Mouse (Mus musculus) CH12.LX (cell line): Measurements from ENCODE around the gene Golga3. TPM values are rescaled to one million over a fixed set of nuclear protein-coding genes. Genes with fewer than 3 reads are reported as not detected.

Experiments
- DNase-seq: peaks from one replicate; pipeline ENCODE4 v3.0.0-alpha.2; 2013; ENCODE audit errors: extremely low read depth
- H3K27ac ChIP-seq: 2 replicates; pipeline ENCODE4 v1.5.1; 2012; ENCODE audit warnings: low read depth, mild to moderate bottlenecking, control low read depth, moderate library complexity; ENCODE audit not compliant: insufficient read depth
- H3K27me3 ChIP-seq: replicated peaks from 2 replicates; pipeline ENCODE3; 2012; ENCODE audit warnings: inconsistent platforms
- H3K36me3 ChIP-seq, 2 experiments: replicated peaks in 1 of 2; 2 replicates each; pipeline versions ENCODE3 to v1.6.1; 2012; ENCODE audit warnings: inconsistent platforms in 1 of 2, low read length in 1 of 2, mild to moderate bottlenecking in 1 of 2, mixed read lengths in 1 of 2, moderate library complexity in 1 of 2; ENCODE audit not compliant: control insufficient read depth in 1 of 2, insufficient read depth in 1 of 2
- H3K4me1 ChIP-seq, 2 experiments: 2 replicates each; pipeline ENCODE4 v1.6.1; 2012; ENCODE audit warnings: inconsistent platforms in 1 of 2, moderate library complexity in 1 of 2; ENCODE audit not compliant: insufficient read depth in 2 of 2, control insufficient read depth in 1 of 2
- H3K4me2 ChIP-seq: 2 replicates; pipeline ENCODE4 v1.6.1; 2012; ENCODE audit warnings: low read depth, mild to moderate bottlenecking, control low read depth; ENCODE audit not compliant: poor library complexity, insufficient read depth, severe bottlenecking
- H3K4me3 ChIP-seq, 3 experiments: fragments of 150-350 bp in 1 of 3; sonication (generic) in 1 of 3; replicated peaks in 1 of 3; 2 replicates each; pipeline versions ENCODE3 to v1.5.1; 2011 to 2012; ENCODE audit warnings: low read depth in 2 of 3, low read length in 2 of 3, mild to moderate bottlenecking in 2 of 3, moderate library complexity in 2 of 3, control low read depth in 1 of 3, improper control_type of control experiment in 1 of 3, inconsistent platforms in 1 of 3, mixed read lengths in 1 of 3; ENCODE audit not compliant: poor library complexity in 1 of 3
- H3K79me2 ChIP-seq: replicated peaks from 2 replicates; pipeline ENCODE4 v1.6.1; 2012; ENCODE audit warnings: mild to moderate bottlenecking, moderate library complexity; ENCODE audit not compliant: control insufficient read depth, poor library complexity, insufficient read depth, severe bottlenecking; ENCODE audit errors: extremely low read depth
- H3K9ac ChIP-seq: 2 replicates; pipeline ENCODE4 v1.6.1; 2012; ENCODE audit warnings: low read depth, mild to moderate bottlenecking, control low read depth, moderate library complexity; ENCODE audit not compliant: insufficient read depth
- H3K9me3 ChIP-seq: replicated peaks from 2 replicates; pipeline ENCODE3; 2012; ENCODE audit warnings: low read length, inconsistent platforms, mixed read lengths
- BHLHE40 ChIP-seq: IDR thresholded peaks from 2 replicates; pipeline ENCODE4 v1.6.1; 2011; ENCODE audit warnings: mild to moderate bottlenecking, low read depth, low read length, improper control_type of control experiment
- CHD1 ChIP-seq: IDR thresholded peaks from 2 replicates; pipeline ENCODE4 v1.6.1; 2012; ENCODE audit warnings: low read depth, low read length, improper control_type of control experiment, inconsistent platforms
- CHD2 ChIP-seq: IDR thresholded peaks from 2 replicates; pipeline ENCODE4 v1.6.1; 2011; ENCODE audit warnings: low read length, improper control_type of control experiment
- ELF1 ChIP-seq: IDR thresholded peaks from 2 replicates; pipeline ENCODE4 v1.6.1; 2014; ENCODE audit warnings: low read depth, mild to moderate bottlenecking, inconsistent platforms, low read length, improper control_type of control experiment
- GABPA ChIP-seq: IDR thresholded peaks from 2 replicates; pipeline ENCODE4 v1.6.1; 2012; ENCODE audit warnings: low read depth, low read length, improper control_type of control experiment, inconsistent platforms; ENCODE audit not compliant: insufficient replicate concordance
- HCFC1 ChIP-seq: IDR thresholded peaks from 2 replicates; pipeline ENCODE4 v1.6.1; 2012; ENCODE audit warnings: low read depth, mild to moderate bottlenecking, inconsistent platforms, low read length, improper control_type of control experiment
- JUN ChIP-seq: IDR thresholded peaks from 2 replicates; pipeline ENCODE4 v1.6.1; 2011; ENCODE audit warnings: low read depth, mild to moderate bottlenecking, low read length, improper control_type of control experiment, moderate library complexity; ENCODE audit not compliant: insufficient read depth
- JUND ChIP-seq: conservative IDR thresholded peaks from 2 replicates; pipeline ENCODE4 v1.6.1; 2011; ENCODE audit warnings: low read depth, low read length, improper control_type of control experiment
- MAX ChIP-seq: IDR thresholded peaks from 2 replicates; pipeline ENCODE4 v1.6.1; 2011; ENCODE audit warnings: low read length, improper control_type of control experiment
- MAZ ChIP-seq: IDR thresholded peaks from 2 replicates; pipeline ENCODE4 v1.6.1; 2012; ENCODE audit warnings: low read depth, mild to moderate bottlenecking, inconsistent platforms, low read length, improper control_type of control experiment, moderate library complexity
- MXI1 ChIP-seq: IDR thresholded peaks from 2 replicates; pipeline ENCODE4 v1.6.1; 2011; ENCODE audit warnings: mild to moderate bottlenecking, low read depth, low read length, improper control_type of control experiment
- MYC ChIP-seq: IDR thresholded peaks from 2 replicates; pipeline ENCODE4 v1.6.1; 2011; ENCODE audit warnings: low read depth, mild to moderate bottlenecking, improper control_type of control experiment, low read length
- NELFE ChIP-seq: IDR thresholded peaks from 2 replicates; pipeline ENCODE4 v1.6.1; 2011; ENCODE audit warnings: low read depth, low read length, improper control_type of control experiment
- NRF1 ChIP-seq: IDR thresholded peaks from 2 replicates; pipeline ENCODE4 v1.6.1; 2014; ENCODE audit warnings: low read depth, mild to moderate bottlenecking, inconsistent platforms, low read length, improper control_type of control experiment, moderate library complexity
- PAX5 ChIP-seq: IDR thresholded peaks from 2 replicates; pipeline ENCODE4 v1.6.1; 2012; ENCODE audit warnings: low read length, inconsistent platforms, mixed read lengths
- POLR2A ChIP-seq: IDR thresholded peaks from 2 replicates; pipeline ENCODE4 v1.6.1; 2011; ENCODE audit warnings: low read depth, mild to moderate bottlenecking, improper control_type of control experiment, low read length
- POLR2AphosphoS2 ChIP-seq: IDR thresholded peaks from 2 replicates; pipeline ENCODE4 v1.6.1; 2011; ENCODE audit warnings: low read depth, low read length, improper control_type of control experiment
- RCOR1 ChIP-seq: conservative IDR thresholded peaks from 2 replicates; pipeline ENCODE4 v1.6.1; 2012; ENCODE audit warnings: low read depth, mild to moderate bottlenecking, inconsistent platforms, low read length, improper control_type of control experiment
- SIN3A ChIP-seq: IDR thresholded peaks from 2 replicates; pipeline ENCODE4 v1.6.1; 2012; ENCODE audit warnings: low read length, improper control_type of control experiment, inconsistent platforms
- SMC3 ChIP-seq: IDR thresholded peaks from 2 replicates; pipeline ENCODE4 v1.6.1; 2011; ENCODE audit warnings: low read depth, low read length, improper control_type of control experiment
- TCF12 ChIP-seq: IDR thresholded peaks from 2 replicates; pipeline ENCODE4 v1.6.1; 2014; ENCODE audit warnings: low read depth, mild to moderate bottlenecking, inconsistent platforms, low read length, improper control_type of control experiment
- USF1 ChIP-seq: IDR thresholded peaks from 2 replicates; pipeline ENCODE4 v1.6.1; 2014; ENCODE audit warnings: low read depth, mild to moderate bottlenecking, inconsistent platforms, low read length, improper control_type of control experiment
- ZC3H11A ChIP-seq: IDR thresholded peaks from 2 replicates; pipeline ENCODE4 v1.6.1; 2012; ENCODE audit warnings: low read depth, mild to moderate bottlenecking, inconsistent platforms, low read length, improper control_type of control experiment
- ZMIZ1 ChIP-seq: IDR thresholded peaks from 2 replicates; pipeline ENCODE4 v1.6.1; 2012; ENCODE audit warnings: low read depth, mild to moderate bottlenecking, inconsistent platforms, low read length, improper control_type of control experiment
- ZNF384 ChIP-seq: IDR thresholded peaks from 2 replicates; pipeline ENCODE4 v1.6.1; 2012; ENCODE audit warnings: low read depth, low read length, improper control_type of control experiment, inconsistent platforms
- dilution Hi-C: fragments of 300-500 bp; cut with MboI; formaldehyde crosslinking; loops from 2 replicates; pipeline ENCODE4 v1.14.3; 2020; ENCODE audit warnings: low sequenced_read_pairs; ENCODE audit not compliant: extremely low pct_unique_long_range_greater_than_20kb, extremely low pct_ligation_motif_present
- in situ Hi-C: fragments of 300-500 bp; cut with MboI; formaldehyde crosslinking; loops from 3 replicates; pipeline ENCODE4 v1.14.3; 2019; ENCODE audit warnings: low sequenced_read_pairs, low pct_ligation_motif_present, low pct_unique_long_range_greater_than_20kb, mixed read lengths
- polyA plus RNA-seq: library from polyadenylated mRNA; unstranded; fragments of >175 nt; gene quantifications from 2 replicates; pipeline ENCODE4 v1.2.1, GENCODE M21; 2012; ENCODE audit warnings: low read depth; ENCODE audit not compliant: insufficient read length
- total RNA-seq, 2 experiments: library from RNA; depleted of rRNA; stranded (reverse); fragments of 300-350 nt in 1 of 2; fragments of >200 nt in 1 of 2; gene quantifications; 2 replicates each; pipeline ENCODE4 v1.2.3; 2012 to 2014

Golga3 gene
- total and polyA plus RNA-seq, 3 experiments: 10.0 to 18.2 (median 15.7) TPM

GRCm38 (mm10) chr5:110169374-110169773, 7.1 kb upstream of the Golga3 start:
- Histone ChIP-seq H3K9ac (no peak overlapping the region), H3K4me3 (no peak overlapping the region)
- TF ChIP-seq MXI1 (no peak), CHD2 (no peak), SMC3 (no peak), JUN (no peak), RCOR1 (no peak), BHLHE40 (no peak), NRF1 (no peak), ZMIZ1 (no peak), MAX (no peak), PAX5 (no peak), MYC (no peak), NELFE (no peak), ZNF384 (no peak)

GRCm38 (mm10) chr5:110177021-110177420, 520 bp downstream of the Golga3 start:
- H3K9ac ChIP-seq: peak overlapping the region; percentile 63
- peaks cover 0 to 19% of the 10 kb centered on the region in 2 experiments; a peak in 2 of 4 replicates for H3K4me1 ChIP-seq
- H3K4me2 ChIP-seq: peak overlapping the region; percentile 87
- peak overlapping the region; percentile 90 to 99 (median 98) for H3K4me3 ChIP-seq
- dilution Hi-C loops (no loop called here), in situ Hi-C loops (no loop called here)
- no peak for DNase-seq
- H3K36me3 ChIP-seq: peaks cover 11 to 27% of the 10 kb centered on the region in 2 experiments
- H3K79me2 ChIP-seq: peaks cover 8% of the 10 kb centered on the region; the same call in 1 of the 2 replicates
- no peaks in the 10 kb centered on the region for H3K9me3 ChIP-seq
- H3K27ac ChIP-seq: no peak overlapping the region
- 0 out of 2 replicates have a peak, but pooled peaks have one; percentile 1 for TF ChIP-seq SIN3A
- no peak for TF ChIP-seq BHLHE40
- 0 out of 2 replicates have a peak, but pooled peaks have one; percentile 6 for TF ChIP-seq NRF1
- H3K27me3 ChIP-seq: no peaks in the 10 kb centered on the region

More at GRCm38 (mm10) chr5:110169374-110169773, 7.1 kb upstream of the Golga3 start:
- H3K4me1 ChIP-seq: no peaks in the 10 kb centered on the region
- H3K36me3 ChIP-seq: peaks cover 46 to 80% of the 10 kb centered on the region in 2 experiments
- no peaks in the 10 kb centered on the region for H3K27me3 ChIP-seq
- H3K9me3 ChIP-seq: no peaks in the 10 kb centered on the region
- no peak for DNase-seq
- H3K79me2 ChIP-seq: no peaks in the 10 kb centered on the region
- H3K27ac ChIP-seq: no peak overlapping the region
- in situ Hi-C loops: no loop called here
- no peak overlapping the region for H3K4me2 ChIP-seq
- dilution Hi-C loops: no loop called here

- Histone ChIP-seq H3K4me1 (peaks cover 0 to 19% of the 10 kb centered on the region in 2 experiments; a peak in 2 of 4 replicates), H3K9me3 (no peaks in the 10 kb centered on the region), H3K4me3 (no peak overlapping the region), H3K9ac (no peak overlapping the region), H3K27me3 (no peaks in the 10 kb centered on the region), H3K4me2 (no peak overlapping the region), H3K36me3 (peaks cover 4 to 28% of the 10 kb centered on the region in 2 experiments), H3K27ac (no peak overlapping the region), H3K79me2 (peaks cover 10% of the 10 kb centered on the region; the same call in 1 of the 2 replicates)
- dilution Hi-C loops: no loop called here
- in situ Hi-C loops: no loop called here
- TF ChIP-seq MAZ (no peak), MXI1 (no peak), POLR2A (no peak), GABPA (no peak), POLR2AphosphoS2 (no peak), CHD1 (no peak), USF1 (no peak), ZC3H11A (no peak), TCF12 (no peak), ZNF384 (no peak), JUND (no peak), ELF1 (no peak), HCFC1 (no peak)
- DNase-seq: no peak
Observed at GRCm38 (mm10) chr5:110178628-110179027, 2.1 kb downstream of the Golga3 start.
